Mouse (Mus musculus) gastrocnemius, postnatal 25 days (tissue): ENCODE results near the gene Tnf. TPM values are rescaled to one million over a fixed set of nuclear protein-coding genes. Genes with fewer than 3 reads are reported as not detected.

Experiments used
- DNase-seq: peaks from one replicate; pipeline ENCODE4 v3.0.0; 2022
- long read RNA-seq, 2 experiments: library from polyadenylated mRNA; stranded (forward); transcript quantifications; one replicate each; pipeline ENCODE4 v2.0.0; 2021
- total RNA-seq, 2 experiments: library from RNA; stranded (reverse); gene quantifications; 1 replicate in 1 of 2; 2 replicates in 1 of 2; pipeline ENCODE4 v1.2.3; 2021

The Tnf gene
- under 1 TPM in 1 of 2 experiments, not detected in 1; 0.18 TPM for total RNA-seq
- long read RNA-seq, experiment 1, result 0 reads
- long read RNA-seq, experiment 2, partial matches to known transcripts, result 0 of 1 reads
- long read RNA-seq, experiment 2, other reads (novel, unspliced or antisense), result 1 of 1 reads

GRCm38 (mm10) chr17:35201787-35202186 lies at the start of gene Tnf:
Gene Tnf (minus strand): TSS chr17:35202007.
- peak; percentile 61 for DNase-seq

GRCm38 (mm10) chr17:35251162-35251719 lies 49.4 kb upstream of the Tnf start:
- no peak for DNase-seq

- no peak for DNase-seq
Observed at GRCm38 (mm10) chr17:35250348-35251120, 48.7 kb upstream of the Tnf start.

DNA sequence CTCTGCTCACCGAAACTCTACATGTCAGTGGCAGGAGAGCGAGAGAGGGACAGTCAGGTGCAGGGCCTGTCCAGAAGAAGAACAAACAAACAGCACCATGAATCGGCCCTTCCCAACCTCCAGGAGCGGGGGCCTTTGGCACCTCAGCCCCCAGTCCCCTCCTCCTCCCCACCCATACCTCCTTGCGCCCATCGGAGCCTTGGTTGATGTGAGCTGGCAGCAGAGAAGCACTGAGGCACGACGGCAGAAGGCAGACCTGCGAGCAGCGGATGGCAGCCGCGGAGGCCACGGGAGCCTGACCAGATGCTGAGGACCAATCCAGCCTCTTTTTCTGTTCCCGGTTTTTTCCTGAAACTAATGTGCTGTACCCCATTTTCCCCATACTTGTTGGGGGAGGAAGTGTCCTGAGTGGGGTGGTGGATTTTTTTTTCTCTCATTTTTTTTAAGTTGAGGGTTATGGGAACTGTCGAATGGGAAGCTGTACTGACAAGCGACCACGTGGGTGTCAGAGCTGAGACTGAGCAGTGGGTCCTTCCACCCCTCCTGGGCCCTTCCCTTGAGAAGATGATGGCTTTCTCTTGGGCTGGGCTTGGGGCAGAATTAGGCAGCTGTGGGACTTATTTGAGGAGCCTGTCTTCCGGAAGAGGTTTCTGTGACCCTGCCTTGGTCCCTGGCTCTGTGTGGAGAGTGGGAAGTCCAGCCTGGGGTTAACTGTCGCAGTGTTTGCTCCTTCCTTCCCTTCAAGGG lies 47.8 kb upstream of the Tnf start:
- DNase-seq, result no peak

DNA sequence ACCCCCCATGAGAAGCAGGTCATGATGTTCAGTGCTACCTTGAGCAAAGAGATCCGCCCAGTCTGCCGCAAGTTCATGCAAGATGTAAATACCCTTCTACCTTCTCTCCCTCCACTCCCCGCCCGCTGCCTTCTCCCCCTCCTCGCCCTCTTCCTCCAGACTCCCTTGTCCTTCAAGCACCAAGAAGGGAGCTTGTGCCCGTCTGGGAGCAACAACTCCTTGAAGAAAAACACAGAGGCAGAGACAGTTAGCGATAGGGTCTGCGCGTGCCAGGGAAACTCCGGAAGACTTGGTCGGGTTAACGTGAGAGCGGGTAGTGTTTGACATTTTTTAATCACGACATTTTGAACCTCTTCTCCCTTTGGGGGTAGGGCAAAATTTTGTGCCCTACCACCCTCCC lies 47.2 kb upstream of the Tnf start:
- no peak for DNase-seq

GRCm38 (mm10) chr17:35247144-35247543 lies 45.3 kb upstream of the Tnf start:
- DNase-seq, result no peak

- no peak for DNase-seq
Observed at GRCm38 (mm10) chr17:35245731-35246623, 44.2 kb upstream of the Tnf start.

GRCm38 (mm10) chr17:35244999-35245398 lies 43.2 kb upstream of the Tnf start:
- DNase-seq, result no peak

DNA sequence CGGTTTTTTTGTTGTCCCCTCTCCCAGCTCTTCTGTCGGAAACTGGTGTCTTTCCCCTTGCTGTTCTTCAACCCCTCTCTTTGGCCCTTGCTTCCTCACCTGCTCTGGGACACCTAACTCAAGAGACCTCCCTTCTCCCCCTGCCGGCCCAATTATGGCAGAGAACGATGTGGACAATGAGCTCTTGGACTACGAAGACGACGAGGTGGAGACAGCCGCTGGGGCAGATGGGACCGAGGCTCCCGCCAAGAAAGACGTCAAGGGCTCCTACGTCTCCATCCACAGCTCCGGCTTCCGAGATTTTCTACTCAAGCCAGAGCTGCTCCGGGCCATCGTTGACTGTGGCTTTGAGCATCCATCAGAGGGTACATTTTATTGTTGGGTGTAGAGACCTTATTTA lies 41.3 kb upstream of the Tnf start:
- peak; percentile 60 for DNase-seq

- peak; percentile 86 for DNase-seq
Observed at GRCm38 (mm10) chr17:35242015-35242941, 40.5 kb upstream of the Tnf start.

DNA sequence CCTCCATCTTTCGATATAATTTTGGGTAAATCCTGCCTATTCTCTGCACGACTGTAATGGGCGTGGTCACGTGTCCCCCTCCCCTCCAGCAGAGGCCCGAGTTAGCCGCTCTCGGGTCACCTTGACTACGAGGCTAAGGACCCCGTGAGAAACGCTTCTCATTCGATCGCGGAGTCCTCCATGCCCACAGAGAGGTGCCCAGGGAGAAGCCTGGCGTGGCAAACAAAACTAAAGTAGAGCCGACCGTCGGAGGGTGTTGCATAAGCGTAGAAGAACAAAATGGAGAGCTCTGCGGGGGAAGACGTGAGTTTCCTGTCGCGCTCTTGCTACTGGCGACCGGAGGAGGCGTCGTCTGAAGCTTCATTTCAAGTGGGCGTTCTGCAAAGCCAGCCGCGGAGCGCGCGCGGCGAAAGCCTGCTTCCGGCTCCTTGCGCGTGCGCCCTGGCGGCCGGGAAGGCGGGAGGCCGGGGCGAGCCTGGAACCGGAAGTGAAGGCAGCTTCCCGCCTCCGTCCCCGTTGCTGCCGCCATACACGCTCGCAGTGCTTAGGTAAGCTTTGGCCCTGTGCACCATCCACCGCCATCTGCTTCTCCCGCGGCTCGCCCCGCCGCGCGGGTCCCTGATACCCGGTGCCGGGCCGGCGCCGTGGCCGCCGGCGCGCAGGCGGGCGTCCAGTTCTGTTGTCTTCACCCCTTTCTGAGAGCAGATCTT lies 39.7 kb upstream of the Tnf start, which contains the start of gene Ddx39b:
Gene Ddx39b, plus strand, starts transcription at position 442 of the 710 bp plus-strand sequence.
- peak; percentile 97 for DNase-seq

DNA sequence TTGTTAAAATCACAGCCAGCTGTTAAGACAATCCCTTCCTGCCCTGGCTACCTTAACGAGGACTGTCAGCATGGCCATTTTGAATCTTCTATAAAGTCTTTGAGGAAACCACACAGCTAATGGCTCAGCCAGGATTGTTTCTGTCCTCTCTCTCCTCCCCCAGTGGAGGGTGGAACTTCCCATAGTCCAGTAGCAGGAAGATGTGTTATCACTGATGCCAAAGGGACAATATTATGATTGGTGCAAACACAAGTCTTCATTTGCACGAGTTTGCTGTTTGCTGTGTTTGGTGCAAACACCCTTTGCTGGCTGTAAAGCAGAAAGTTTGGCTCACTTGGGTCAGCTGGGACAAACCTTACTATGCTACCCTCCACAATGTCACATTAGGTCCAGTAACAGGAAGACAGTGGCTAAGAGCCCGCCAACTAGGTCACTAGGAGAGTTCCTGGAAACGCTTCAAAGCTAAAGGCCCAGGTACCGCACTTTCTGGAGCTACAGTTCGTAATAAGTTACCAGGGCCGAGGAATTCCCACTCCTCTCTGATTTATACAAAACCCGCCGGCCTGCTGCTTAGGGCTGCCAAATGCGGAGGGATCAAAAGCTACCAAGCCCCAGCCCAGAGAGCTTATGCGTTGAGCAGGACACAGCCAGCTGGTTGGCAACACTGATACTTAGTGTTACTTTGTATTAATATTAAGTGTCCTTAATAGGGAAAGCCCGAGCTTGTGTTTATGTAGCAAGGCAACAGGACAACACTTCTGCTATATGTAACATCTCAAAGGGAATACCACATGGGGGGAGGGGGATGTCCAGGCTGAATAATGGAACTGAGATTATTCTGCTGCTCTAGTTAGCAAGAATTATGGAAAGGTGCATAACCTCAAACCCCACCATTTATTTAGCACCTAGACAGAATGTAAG lies 38.8 kb upstream of the Tnf start:
- no peak for DNase-seq

DNA sequence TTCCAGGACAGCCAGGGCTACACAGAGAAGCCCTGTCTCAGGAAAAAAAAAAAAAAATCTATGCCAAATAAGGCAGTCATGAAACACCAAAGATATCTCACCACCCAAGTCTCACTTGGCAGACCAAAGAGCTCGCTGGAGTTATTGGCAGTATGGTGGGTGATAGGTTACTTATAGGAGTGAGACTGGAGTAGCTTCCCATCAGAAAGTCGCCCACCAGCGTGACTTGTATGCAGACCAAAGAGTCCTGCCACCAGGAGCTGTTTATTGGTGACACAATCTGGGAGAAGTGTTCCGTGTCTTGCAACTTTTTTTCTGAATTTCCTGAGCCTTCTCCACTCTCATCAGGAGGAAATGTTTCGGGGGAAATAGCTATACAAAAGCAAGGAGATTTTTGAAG lies 37.9 kb upstream of the Tnf start:
- DNase-seq, result no peak

GRCm38 (mm10) chr17:35237504-35237903 lies 35.7 kb upstream of the Tnf start:
- DNase-seq, result no peak

DNA sequence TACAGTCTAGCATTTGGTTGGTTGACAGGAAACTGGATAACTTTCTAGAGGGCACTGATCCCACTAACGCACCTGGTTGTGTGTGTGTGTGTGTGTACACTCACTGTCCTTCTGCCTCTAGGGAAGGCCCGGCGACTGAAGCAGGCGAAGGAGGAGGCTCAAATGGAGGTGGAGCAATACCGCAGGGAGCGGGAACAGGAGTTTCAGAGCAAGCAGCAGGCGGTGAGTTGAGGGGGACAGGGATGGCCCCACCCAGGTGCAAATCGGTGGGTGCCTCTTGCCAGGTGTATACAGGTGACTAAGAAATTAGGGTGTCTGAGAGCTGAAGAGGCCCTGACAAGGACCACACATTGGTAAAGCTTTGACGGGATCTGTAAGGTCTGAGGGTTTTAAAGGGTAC lies 35.2 kb upstream of the Tnf start:
- no peak for DNase-seq

DNA sequence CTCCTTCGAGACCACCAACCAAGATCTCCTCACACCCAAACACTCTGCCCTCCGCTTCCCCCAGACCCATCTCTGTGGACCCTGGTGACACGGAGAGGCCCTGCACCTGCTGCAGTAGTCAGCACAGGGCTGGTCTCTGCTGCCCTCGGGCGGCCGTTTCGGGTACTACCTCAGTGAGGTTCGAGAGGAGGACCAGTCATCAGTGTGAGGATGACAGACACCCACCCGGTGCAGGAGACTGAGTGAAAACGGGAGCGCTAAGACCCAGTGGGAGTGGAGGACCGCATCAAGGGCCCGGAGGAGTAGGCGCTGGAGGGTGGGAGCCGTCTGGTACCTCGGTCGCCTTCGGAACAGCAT lies 34.6 kb upstream of the Tnf start:
- peak; percentile 89 for DNase-seq

DNA sequence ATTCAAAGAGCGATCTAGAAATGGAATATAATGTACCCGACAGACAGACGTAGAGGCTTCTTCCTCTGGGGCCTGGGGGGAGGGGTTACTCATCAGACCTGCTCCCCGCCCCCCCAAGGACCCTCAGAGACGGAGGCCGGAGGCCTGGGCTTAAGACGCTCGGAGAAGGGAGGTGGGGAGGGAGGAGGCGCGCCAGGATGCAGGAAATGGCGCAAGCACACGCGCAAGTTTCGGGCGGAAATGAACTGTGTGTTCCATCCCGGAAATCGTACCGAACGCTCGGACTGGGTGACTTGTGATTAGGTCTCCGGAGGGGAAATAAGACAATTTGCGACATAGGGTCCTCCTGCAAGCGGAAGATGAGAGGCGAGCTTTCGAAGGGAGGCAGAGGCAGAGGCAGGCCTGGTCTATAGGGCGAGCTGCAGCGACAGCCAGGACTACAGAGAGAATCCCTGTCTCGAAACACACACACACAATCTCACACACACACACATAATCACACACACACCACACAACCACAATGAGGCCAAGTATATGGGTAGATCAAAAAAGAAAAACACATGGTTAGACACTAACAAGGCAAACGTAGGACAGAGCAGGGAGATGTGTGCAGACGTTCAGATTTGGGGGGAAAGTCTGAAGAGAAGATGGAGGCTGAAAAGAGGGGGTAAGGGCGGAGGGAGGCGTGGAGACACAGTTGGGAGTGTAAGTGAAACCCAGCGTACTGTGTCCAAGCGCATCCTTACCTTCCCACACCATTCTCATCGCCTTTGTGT lies 34.0 kb upstream of the Tnf start, which contains the start of gene Nfkbil1:
Gene Nfkbil1, minus strand, starts transcription at position 179 of the 776 bp plus-strand sequence.
- peak; percentile 90 for DNase-seq

- no peak for DNase-seq
Observed at GRCm38 (mm10) chr17:35234903-35235302, 33.1 kb upstream of the Tnf start.
